Mouse (Mus musculus) MEL-GATA-1-ER (cell line): Measurements from ENCODE around the gene Trim2.

Source experiments
- DNase-seq: peaks from one replicate; pipeline ENCODE4 v3.0.0-alpha.2; 2012; ENCODE audit warnings: low read depth; ENCODE audit errors: extremely low read depth

Gene Trim2

DNA sequence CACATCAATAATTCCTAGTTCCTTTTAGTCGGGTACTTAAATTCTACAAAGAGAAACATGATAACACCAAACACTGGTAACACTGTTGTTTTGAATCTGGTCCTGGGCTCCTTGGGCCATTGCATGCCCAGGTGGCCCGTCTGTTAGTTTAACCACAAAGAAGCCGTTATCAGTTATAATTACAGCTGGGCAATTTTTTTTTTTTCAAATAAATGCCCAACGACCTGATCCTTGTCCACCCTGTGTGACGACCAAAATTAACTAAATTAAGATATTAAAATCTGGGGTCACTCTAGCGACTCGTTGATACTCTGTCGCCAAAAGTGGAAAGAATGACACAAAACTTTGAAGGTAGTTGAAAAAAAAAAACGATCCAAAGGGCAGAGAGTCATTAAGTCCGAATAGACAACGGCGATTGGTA, 151.9 kb downstream of the Trim2 start:
- DNase-seq: peak; percentile 41

DNA sequence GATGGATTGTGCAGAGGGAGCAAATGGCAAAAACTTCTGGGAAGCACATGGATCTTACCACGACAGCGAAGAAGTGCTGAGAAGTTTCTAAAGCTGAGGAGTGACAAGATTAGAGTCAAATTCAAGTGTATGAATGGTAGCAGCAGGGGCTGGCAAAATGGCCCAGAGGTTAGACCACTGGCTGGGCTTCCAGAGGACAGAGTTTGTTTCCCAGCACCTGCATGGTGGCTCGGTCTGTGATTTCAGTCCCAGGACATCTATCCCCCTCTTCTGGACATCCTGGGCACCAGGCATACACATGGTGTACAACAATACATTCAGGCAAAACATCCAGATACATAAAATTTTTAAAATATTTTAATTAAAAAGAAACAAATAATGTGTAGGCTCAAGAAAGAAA, 156.8 kb downstream of the Trim2 start:
- no peak for DNase-seq

DNA sequence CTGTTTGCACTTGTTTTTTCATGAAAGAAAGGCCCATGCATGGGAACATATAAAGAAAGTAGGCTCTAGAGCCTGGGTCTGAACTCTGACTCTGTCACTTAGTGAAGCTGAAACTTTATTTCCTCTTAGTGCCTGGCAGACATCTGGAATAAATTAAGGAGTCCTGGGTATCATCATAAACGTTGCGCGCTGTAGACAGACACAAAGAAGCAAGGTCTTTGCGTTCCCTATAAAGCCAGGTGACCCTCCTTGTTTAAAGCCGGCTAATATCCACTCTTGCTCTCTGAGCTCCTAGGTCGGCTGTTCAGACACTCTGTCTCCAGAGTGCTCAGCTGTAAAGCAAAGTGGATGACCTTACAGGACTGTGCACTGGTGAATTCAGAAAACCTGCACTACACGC, 165.7 kb downstream of the Trim2 start:
- no peak for DNase-seq

DNA sequence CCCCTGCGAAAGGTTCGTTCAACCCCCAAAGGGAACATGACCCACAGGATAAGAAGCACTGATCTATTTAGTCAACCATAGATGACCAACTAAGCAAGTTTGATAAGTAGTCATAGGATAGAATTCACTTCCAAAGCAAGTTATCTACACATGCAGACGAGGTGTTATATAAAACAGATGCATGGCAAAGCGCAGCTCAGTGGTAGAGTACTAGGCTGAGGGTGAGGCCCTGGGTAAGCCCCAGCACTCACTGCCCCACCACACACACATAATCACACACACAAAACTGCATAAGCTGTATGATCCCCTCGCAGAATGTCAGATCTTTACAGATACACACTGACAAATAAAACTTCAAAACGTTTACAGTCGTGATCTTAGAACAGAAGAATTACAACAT, 170.2 kb downstream of the Trim2 start:
- DNase-seq: no peak

DNA sequence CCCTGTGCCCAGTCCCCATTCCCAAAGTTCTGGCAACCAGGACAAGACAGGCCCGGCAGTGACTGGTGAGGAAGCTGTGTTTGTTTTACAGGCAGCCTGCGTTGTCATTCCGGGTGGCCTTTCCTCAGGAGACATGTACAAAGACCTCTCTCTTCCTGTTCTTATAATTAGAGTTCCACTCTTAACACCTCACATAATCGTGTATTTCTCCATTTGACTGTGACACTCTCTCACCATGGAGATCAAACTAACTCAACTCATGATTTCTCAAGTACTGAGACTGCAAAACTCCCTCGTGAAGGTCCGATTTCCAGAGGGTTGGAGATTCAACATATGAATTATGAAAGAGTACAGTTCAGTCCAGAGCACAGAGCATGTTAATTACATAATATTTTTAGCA, 170.7 kb downstream of the Trim2 start:
- DNase-seq: no peak

DNA sequence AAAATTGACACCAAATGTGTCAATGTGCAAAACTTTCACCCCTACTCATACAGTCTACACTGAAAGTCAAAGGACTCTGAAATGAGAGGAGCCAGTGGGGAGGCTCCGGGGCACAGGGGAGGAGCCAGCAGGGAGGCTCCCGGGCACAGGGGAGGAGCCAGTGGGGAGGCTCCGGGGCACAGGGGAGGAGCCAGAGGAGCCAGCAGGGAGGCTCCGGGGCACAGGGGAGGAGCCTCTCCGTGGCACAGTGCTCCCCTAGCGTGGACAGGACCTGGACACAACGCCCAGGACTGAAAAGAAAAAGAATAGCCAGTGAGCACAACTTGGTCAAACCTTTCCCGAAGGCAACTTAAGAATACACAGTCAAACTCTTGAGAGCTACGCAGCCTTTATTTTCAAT, 171.3 kb downstream of the Trim2 start:
- DNase-seq: peak; percentile 51

DNA sequence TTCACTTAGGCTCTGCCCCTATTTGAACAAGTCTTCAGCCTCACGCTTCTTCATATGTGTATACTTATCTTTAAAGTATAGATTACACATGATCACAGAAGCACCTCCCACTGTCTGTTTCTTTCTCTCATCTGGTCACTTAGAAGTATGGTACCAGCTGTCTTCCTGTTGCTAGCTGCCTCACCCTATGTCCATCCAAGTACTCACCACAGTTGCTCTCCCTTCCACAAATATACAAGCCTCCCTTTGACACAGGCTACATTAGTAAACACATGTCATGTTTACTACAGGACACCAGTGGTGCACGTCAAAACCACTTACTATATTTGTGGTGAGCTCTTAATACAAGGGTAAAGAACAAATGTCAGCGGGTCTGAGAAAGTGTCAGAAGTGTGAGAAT, 175.3 kb downstream of the Trim2 start:
- no peak for DNase-seq

DNA sequence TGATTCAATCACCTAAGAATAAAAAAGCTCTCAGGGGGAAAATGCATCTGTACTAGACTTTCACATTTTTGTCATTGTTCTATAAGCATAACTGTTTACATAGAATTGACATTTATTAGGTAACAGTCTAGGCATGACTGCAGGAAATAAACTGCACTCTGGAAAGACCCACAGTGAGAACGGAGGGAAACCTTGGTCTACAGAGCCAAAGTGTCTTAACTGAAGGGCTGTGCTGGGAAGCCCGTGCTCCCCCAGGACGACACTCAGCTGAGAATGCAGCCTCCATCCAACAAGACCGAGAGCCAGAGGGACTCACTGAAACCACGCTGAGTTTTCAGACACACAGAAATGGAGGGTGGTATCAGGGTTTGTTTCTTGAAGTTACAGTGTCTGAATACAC, 175.9 kb downstream of the Trim2 start:
- no peak for DNase-seq

DNA sequence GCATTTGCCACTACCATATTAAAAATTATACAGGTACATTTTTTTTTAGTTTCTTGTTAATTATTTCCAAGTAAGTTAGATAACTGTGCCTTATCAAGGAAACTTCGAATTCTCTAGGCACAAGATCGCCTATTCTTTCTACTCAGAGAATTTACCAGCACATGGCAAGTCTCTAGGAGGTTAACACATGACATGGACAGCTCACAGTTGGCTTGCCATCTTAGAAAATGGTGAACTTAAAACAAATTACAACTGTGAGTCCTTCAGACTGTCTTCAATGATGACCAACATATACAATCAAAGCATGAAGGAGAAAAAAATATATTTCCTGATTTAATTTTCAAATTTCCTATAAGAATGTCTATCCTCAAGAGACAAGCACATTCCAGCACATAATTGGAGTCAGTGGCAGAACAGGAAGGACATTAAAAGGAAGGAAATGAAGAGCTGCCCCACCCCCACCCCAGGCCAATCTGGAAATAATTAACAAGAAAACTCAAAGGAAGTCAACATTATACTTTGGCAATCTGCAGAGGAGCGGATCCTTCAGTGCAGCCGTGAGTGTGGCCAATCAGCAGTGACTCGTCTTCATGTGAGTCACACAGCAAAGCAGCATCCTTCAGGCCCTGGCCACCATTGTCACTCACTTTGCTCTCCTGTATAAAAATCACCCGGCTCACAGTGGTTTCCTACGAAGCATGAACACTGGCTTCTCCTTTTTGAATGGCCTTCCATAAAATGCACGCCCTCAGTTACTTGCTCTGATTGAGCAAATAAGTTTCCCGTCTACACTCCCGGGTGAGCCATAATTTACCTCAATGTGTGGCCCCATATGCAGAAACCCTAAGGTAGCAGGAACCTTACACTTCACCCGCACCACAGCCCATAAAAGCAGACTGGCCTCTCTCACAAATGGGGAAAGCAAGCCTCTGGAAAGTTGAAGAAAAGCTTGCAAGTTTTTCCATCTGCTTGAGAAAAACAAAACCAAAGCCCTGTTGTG, 177.5 kb downstream of the Trim2 start:
- no peak for DNase-seq

DNA sequence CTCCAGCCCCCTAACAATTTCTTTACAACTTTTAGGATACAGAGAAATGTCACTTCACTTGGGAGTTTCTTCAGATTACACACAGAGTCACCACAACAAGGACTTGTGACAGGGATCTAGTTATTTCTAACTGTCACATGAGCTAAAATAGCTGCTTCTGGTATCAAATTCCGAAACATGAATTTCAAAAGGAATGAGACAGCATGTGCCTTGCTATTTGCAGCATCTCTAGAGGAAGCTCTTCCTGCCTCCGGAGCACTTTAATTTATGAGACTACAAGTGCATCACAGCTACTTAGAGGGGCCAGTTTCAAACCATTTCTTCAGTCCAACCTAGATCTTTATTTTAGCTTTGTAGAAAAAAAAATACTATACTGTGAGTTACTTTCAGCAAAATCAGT, 179.2 kb downstream of the Trim2 start:
- no peak for DNase-seq

DNA sequence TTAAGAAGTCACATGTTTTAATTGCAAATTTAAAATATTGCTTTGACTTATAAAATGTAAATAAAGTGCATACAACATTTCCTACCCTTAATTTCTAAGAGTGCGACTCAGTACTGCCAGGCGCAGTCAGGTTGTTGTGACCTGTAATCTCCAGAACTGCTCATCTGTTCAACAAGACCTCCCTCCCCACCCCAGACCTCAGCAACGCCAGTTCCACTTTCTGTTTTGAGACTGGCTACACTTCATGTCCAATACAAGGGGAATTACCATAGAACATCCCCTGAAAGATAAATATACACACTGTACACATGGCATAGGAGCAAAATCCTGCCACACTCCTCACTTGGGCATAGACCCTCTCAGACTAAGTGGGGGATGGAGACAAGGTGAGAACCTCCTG, 180.0 kb downstream of the Trim2 start:
- DNase-seq: no peak

DNA sequence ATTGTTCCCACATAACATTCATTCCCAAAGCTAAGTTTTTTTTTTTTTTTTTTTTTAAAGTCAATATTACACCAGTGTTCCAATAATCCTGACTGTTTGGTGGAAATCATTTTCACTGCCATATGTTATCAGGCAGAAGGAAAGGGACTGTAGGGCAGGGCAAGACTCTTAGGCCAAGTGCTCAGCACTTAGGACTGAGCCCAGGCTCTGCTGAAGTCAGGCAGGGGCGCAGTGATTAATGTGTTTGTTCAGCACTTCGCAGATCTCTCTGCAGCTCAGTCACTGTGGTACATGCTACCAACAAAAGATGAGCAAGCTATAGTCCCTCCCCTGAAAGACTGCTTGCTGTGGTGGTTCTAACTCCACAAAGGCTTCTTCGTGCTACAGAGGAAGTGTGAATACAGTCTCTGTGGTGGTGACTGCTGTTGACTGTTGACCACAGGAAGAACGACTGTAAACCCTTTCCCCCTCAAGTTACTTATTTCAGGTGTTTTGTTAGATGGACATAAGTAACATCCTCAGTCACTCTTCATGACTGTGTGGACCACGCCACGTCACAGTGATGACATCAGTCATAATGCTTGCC, 180.9 kb downstream of the Trim2 start:
- no peak for DNase-seq

DNA sequence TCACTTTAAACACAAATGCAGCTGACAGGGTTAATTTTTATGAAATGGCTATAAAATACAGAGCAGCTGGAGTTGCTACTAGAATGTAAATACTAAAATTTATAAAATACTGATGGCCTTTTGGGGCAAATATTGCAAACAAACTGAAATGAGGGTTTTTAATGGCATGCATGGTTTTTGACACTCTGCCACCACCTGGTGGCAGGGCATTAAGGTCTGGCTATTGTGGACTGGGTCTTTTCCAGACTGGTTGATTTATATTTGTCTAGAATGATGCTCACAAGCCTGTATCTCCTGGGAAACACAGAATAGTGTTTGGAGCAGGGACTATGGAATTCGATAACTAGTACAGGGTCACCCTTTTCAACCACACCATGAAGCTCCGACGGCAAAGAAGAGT, 183.2 kb downstream of the Trim2 start:
- DNase-seq: no peak

DNA sequence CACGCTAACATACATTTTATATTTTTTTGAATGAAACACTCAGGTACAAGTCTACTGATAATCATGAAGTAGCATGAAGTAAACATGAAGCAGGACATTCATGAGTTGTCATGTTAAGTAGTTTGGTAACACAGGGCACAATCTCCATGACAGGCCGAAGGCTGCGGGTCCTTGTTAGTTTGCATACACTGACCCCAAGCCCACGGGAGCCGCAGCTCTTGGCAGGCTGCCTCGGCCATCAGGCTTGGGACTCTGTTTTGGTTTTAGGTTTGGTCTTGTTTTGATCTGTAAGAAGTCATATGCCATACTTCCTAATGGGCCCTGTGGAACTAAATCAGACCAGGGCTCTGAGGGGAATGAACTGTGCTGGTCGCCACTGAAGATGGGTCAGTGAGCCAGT, 188.0 kb downstream of the Trim2 start:
- DNase-seq: no peak

DNA sequence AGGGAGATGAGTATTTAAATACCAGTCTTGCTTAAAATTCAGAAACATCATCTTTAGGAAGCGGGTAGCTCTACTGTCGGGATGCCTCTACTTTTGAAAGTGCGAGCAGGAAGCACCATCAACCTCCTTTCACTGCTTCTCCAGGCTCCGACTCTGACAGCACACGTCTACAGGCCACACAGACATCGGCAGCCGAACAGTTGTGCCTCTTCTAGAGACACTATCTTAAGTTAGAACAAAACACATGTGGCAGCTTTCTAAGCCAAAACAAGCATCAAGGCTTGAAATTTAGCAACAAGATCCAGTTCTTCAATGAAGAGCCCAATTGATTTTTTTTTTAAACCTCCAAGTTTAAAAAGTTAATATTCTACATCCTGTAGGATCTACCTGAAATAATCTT, 188.5 kb downstream of the Trim2 start:
- no peak for DNase-seq
